Mouse (Mus musculus) small intestine, adult 2 months (tissue): Measurements from ENCODE around the gene Adgrg2.

ENCODE experiments used
- CTCF ChIP-seq: fragments of 200-500 bp; IDR thresholded peaks from 2 replicates; pipeline ENCODE4 v1.5.1; 2012; ENCODE audit warnings: low read depth, mild to moderate bottlenecking, control low read depth, inconsistent platforms, low read length, moderate library complexity, mixed read lengths; ENCODE audit not compliant: insufficient replicate concordance, insufficient read length; ENCODE audit errors: extremely low read depth
- POLR2A ChIP-seq: fragments of 200-500 bp; IDR thresholded peaks from 2 replicates; pipeline ENCODE4 v1.6.1; 2012; ENCODE audit warnings: low read depth, mild to moderate bottlenecking, control low read depth, inconsistent platforms, low read length, moderate library complexity

GRCm38 (mm10) chrX:160542772-160543171, 152.3 kb downstream of the Adgrg2 start:
- TF ChIP-seq POLR2A, result no peak
- TF ChIP-seq CTCF, result no peak
